Mouse (Mus musculus) kidney, embryonic 14.5 days (tissue): ENCODE data around the gene Rpgrip1l. TPM values are rescaled to one million over a fixed set of nuclear protein-coding genes. Genes with fewer than 3 reads are reported as not detected.

Experiments used
- ATAC-seq: fragments of 200-750 bp; cut with Nextera tagmentation; 2 replicates; pipeline ENCODE4 v1.8.0; 2017; ENCODE audit warnings: moderate number of reproducible peaks, mild to moderate bottlenecking, moderate TSS enrichment, moderate library complexity; ENCODE audit not compliant: low FRiP score, low TSS enrichment
- H3K27ac ChIP-seq: fragments of 300-500 bp; sonication (generic); 2 replicates; pipeline ENCODE4 v1.5.1; 2014; ENCODE audit warnings: low read depth, mild to moderate bottlenecking, low read length, moderate library complexity, mixed read lengths
- H3K27me3 ChIP-seq: fragments of 300-500 bp; sonication (generic); 2 replicates; pipeline ENCODE4 v1.6.1; 2014; ENCODE audit warnings: mild to moderate bottlenecking, low read length; ENCODE audit not compliant: control insufficient read depth, insufficient read depth
- H3K36me3 ChIP-seq: fragments of 300-500 bp; sonication (generic); 2 replicates; pipeline ENCODE4 v1.6.1; 2014; ENCODE audit warnings: low read length, mixed read lengths; ENCODE audit not compliant: control insufficient read depth, insufficient read depth
- H3K4me1 ChIP-seq: fragments of 300-500 bp; sonication (generic); 2 replicates; pipeline ENCODE4 v1.6.1; 2014; ENCODE audit warnings: low read length, mixed read lengths; ENCODE audit not compliant: control insufficient read depth, insufficient read depth
- H3K4me2 ChIP-seq: fragments of 300-500 bp; sonication (generic); replicated peaks from 2 replicates; pipeline ENCODE4 v1.6.1; 2014; ENCODE audit warnings: low read depth, mild to moderate bottlenecking, low read length
- H3K4me3 ChIP-seq: fragments of 300-500 bp; sonication (generic); 2 replicates; pipeline ENCODE4 v1.5.1; 2014; ENCODE audit warnings: mild to moderate bottlenecking, low read length
- H3K9ac ChIP-seq: fragments of 300-500 bp; sonication (generic); 2 replicates; pipeline ENCODE4 v1.6.1; 2014; ENCODE audit warnings: low read depth, mild to moderate bottlenecking, low read length, moderate library complexity
- H3K9me3 ChIP-seq: fragments of 300-500 bp; sonication (generic); 2 replicates; pipeline ENCODE4 v1.6.1; 2016; ENCODE audit warnings: low read length; ENCODE audit not compliant: control insufficient read depth
- WGBS: fragments of 180-500 bp; shearing (Covaris S2); extraction: QIAGEN DNeasy Blood & Tissue Kit; methylation state at CpG from one replicate; pipeline ENCODE4 v1.1.7; 2014; 5-methylcytosine and 5-hydroxymethylcytosine counted together
- polyA plus RNA-seq: library from polyadenylated mRNA; unstranded; fragments of >200 nt; fragmentation: Nextera tagmentation; extraction: Ambion mirVana; gene quantifications from 2 replicates; pipeline ENCODE4 v1.2.1, GENCODE M21; 2014

The Rpgrip1l gene
- polyA plus RNA-seq, 1 experiment from 2014 or later, result 14.3 TPM

- Histone ChIP-seq H3K9me3 (no peaks in the 10 kb centered on the region), H3K36me3 (no peaks in the 10 kb centered on the region), H3K4me3 (no peak overlapping the region), H3K27ac (no peak overlapping the region), H3K27me3 (no peaks in the 10 kb centered on the region), H3K9ac (no peak overlapping the region), H3K4me2 (no peak overlapping the region), H3K4me1 (0 out of 2 replicates have a peak, but pooled peaks cover 3% of the 10 kb centered on the region)
- 76% methylated on average over 14 of the region's 14 CpGs for WGBS
- no peak for ATAC-seq
Observed at GRCm38 (mm10) chr8:91170914-91171313, 142.1 kb downstream of the Rpgrip1l start.

GRCm38 (mm10) chr8:91170152-91170551 lies 142.9 kb downstream of the Rpgrip1l start:
- Histone ChIP-seq H3K36me3 (no peaks in the 10 kb centered on the region), H3K9me3 (no peaks in the 10 kb centered on the region; the same call in 1 of the 2 replicates), H3K4me2 (no peak overlapping the region), H3K4me3 (no peak overlapping the region), H3K4me1 (0 out of 2 replicates have a peak, but pooled peaks cover 3% of the 10 kb centered on the region), H3K9ac (no peak overlapping the region), H3K27ac (no peak overlapping the region), H3K27me3 (no peaks in the 10 kb centered on the region)
- 60% methylated on average over 6 of the region's 6 CpGs for WGBS
- ATAC-seq, result no peak

Other genes starting within 250 kb of the Rpgrip1l start
- 12.8 and 21.3 TPM in 2 replicates for gene Rbl2, start 243.2 kb downstream of the Rpgrip1l start, polyA plus RNA-seq
- 60.3 and 69.5 TPM in 2 replicates for gene Aktip, start 113.3 kb downstream of the Rpgrip1l start, polyA plus RNA-seq
- gene Fto, start 263 bp upstream of the Rpgrip1l start, polyA plus RNA-seq, result 44.7 and 94.3 TPM in 2 replicates